Mouse (Mus musculus): ENCODE measurements around the gene Phb. TPM values are rescaled to one million over a fixed set of nuclear protein-coding genes. Genes with fewer than 3 reads are reported as not detected.

The Phb gene
- total and polyA plus RNA-seq, 3 experiments, result 204 to 395 (median 220) TPM

DNA sequence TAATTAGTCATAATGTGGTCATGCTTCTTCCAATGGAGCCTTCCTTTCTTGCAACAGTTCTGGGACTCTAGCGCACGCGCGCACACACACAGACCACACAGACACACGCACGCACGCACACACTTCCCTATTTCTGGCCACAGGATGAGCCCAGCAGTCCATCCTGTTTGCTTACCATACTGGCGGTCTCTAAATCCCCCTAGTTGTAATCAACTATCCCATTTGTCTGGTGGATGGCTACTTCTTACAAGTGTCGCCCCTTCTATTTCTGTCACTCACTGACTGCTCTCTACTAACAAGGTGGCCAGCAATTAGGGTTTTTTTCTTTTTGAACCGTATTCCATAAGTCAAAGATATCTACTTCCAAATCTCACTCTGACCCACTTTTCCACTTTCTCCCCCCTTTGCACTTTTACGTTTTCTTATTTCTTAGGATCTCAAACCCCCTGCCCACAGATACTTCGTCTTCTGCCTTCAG lies 45.4 kb downstream of the Phb start:
- peak; percentile 71 for DNase-seq

DNA sequence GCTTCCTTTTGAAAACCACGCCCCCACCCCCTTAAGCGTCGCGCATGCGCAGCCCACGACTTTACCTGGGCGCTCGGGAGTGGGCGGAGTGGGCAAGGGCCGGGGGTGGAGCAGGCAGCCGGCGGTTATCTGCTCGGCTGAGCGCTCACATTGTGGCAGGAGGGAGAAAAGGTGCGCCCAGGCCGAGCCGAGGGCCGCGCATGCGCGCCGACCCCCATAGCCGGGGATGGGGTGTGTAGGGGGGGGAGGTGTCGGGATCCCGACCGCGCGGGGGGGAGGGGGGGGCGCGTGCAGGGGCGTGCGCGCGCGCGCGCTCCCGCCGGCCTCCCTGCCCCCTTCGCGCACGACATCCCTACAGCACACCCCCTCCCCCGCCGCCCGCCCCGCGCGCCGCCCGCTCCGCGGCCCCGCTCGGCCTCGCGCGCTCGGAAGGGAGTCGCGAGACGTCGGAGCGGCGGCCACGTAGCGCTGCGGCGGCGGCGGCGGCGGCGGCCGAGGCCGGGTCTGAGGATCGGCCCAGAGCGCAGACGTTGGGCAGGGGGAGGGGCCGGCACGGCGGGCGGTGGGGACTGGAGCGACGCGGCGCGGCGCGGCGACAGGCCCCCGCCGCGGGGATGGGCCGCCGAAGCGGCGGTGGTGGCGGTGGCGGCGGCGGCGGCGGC lies 45.9 kb downstream of the Phb start, which contains the start of gene Zfp652:
TSS of gene Zfp652 (plus strand) at position 111 of the 662 bp plus-strand sequence.
- peak; percentile 92 for DNase-seq

- peak; percentile 77 for DNase-seq
These were observed 46.6 kb downstream of the Phb start for GRCm38 (mm10) chr11:95713225-95713810.

DNA sequence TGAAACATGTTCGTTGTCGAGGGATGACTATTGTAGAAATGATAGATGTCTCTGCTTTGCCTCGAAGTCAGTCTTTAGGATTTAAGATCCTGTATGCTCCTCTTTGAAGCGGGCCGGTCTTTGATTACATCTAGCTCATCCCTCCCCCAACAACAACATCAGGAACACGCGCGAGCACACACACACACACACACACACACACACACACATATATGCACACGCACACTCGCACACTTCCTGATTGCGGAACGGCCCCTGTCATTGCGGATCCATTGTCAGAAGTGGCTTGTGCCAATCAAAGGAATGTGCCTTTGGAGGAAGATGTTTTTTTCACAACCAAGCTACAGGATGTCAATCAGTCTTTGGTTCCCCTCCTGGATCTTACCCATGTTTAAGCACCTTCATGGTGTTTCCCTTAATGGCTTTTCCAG lies 47.1 kb downstream of the Phb start:
- no peak for DNase-seq

DNA sequence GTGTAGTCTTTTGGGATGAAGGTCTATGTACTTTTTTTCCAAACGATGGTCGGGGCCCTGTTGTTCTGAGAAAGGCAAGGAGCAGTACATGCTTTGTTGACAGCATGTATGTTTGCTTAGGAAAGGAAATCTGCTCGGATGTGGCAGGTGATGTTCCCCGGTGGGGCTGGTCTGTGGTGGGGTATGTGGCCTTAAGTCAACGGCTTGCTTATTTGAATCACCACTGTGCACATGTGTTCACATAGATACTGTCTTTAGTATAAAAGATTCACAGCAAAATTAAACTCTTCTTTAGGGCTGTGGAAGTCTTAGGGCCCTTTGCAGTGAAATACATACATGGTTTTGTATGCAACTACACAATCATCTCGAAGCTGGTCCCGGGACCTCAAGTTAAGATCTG lies 47.7 kb downstream of the Phb start:
- DNase-seq, result no peak

DNA sequence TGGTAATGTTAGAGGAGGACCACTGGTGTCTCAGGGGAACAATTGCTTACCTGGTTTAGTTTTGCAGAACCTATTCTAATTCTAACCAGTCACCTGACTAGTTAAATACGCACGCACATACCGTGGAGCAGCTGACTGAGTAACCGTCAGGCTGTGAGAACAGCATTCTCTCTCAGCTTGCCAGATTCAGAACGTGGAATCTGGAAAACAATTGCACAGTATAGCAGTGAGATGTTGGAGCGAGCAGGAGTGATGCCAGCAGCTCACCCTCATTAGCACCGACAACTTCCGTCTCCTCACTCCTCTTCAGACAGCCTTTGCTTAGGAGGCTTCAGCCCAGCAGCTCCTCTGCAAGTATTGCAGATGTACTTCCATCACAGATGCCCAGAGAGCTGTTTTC lies 49.4 kb downstream of the Phb start:
- no peak for DNase-seq

- no peak for DNase-seq
These were observed 52.6 kb downstream of the Phb start for GRCm38 (mm10) chr11:95719356-95719755.

- no peak for DNase-seq
These were observed 56.5 kb downstream of the Phb start, which contains the start of gene B130006D01Rik for GRCm38 (mm10) chr11:95723287-95723686. TSS of gene B130006D01Rik (plus strand) at chr11:95723587.

DNA sequence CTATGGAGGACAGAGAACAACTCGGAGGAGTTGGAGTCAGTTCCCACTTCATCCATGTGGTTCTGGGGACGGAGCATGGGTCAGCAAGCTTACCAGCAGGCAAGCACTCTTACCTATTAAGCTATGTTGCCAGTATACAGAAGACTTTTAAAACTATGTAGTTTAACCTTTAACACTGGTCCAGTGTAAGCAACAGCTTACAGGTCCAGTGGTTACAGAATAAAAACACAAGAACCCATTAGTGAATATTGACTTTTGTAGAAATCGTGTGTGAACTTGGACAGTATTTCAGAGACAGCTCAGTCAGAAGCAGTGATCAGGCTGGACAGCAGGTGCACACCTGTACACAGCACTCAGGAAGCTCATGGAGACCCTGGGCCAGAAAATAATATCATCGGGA lies 57.7 kb downstream of the Phb start:
- DNase-seq, result no peak

- no peak for DNase-seq
These were observed 59.4 kb downstream of the Phb start for GRCm38 (mm10) chr11:95726156-95726555.

DNA sequence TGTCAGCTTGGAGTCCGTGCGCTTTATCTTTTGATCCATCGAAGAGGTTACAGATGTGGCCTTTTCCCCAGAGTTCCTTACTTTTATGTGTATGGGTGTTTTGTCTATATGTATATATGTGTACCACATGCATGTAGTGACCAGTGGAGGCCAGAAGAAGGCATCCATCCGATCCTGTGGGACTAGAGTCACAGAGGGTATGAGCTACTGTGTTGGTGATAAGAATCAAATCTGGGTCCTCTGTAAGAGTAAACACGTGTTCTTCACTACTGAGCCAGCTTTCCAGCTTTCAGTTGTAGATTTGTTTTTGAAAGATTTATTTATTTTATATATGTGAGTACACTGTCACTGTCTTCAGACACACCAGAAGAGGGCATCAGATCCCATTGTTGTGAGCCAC lies 61.2 kb downstream of the Phb start:
- no peak for DNase-seq

GRCm38 (mm10) chr11:95728916-95729907 lies 62.5 kb downstream of the Phb start:
- DNase-seq, result no peak

Other genes starting within 250 kb of the Phb start
- 1 to 10 TPM; 1.9 to 6.2 TPM for gene Nxph3, start 152.4 kb upstream of the Phb start, total RNA-seq (2021)
- gene Nxph3, start 152.4 kb upstream of the Phb start, polyA plus RNA-seq (2012; rRNA removed), result 1.6 and 2.6 TPM in 2 replicates
- 1 to 10 TPM; 2.6 to 5.7 TPM for gene Ngfr, start 79.2 kb upstream of the Phb start, total RNA-seq (2021)
- gene Ngfr, start 79.2 kb upstream of the Phb start, polyA plus RNA-seq (2012; rRNA removed), result 8.0 and 14.2 TPM in 2 replicates
- gene Zfp652, start 45.7 kb downstream of the Phb start, total RNA-seq (2021), result 10 to 100 TPM; 39.6 to 40.7 TPM
- gene Zfp652, start 45.7 kb downstream of the Phb start, polyA plus RNA-seq (2012; rRNA removed), result 20.7 and 24.9 TPM in 2 replicates
- under 1 TPM; 0.58 to 0.76 TPM for gene B130006D01Rik, start 56.6 kb downstream of the Phb start, total RNA-seq (2021)
- gene B130006D01Rik, start 56.6 kb downstream of the Phb start, polyA plus RNA-seq (2012; rRNA removed), result 0.07 TPM in 1 of 2 replicates, not detected in the other
- 100 to 1,000 TPM; 179 to 254 TPM for gene Phospho1, start 157.5 kb downstream of the Phb start, total RNA-seq (2021)
- 431 and 453 TPM in 2 replicates for gene Phospho1, start 157.5 kb downstream of the Phb start, polyA plus RNA-seq (2012; rRNA removed)
- 10 to 100 TPM; 21.4 to 30.4 TPM for gene Gngt2, start 170.3 kb downstream of the Phb start, total RNA-seq (2021)
- gene Gngt2, start 170.3 kb downstream of the Phb start, polyA plus RNA-seq (2012; rRNA removed), result 1.3 and 1.4 TPM in 2 replicates
- 10 to 100 TPM; 11.9 to 12.3 TPM for gene Abi3, start 175.5 kb downstream of the Phb start, total RNA-seq (2021)
- gene Abi3, start 175.5 kb downstream of the Phb start, polyA plus RNA-seq (2012; rRNA removed), result 55.2 and 62.6 TPM in 2 replicates
- gene B4galnt2, start 247.9 kb downstream of the Phb start, total RNA-seq (2021), result not detected
- gene B4galnt2, start 247.9 kb downstream of the Phb start, polyA plus RNA-seq (2012; rRNA removed), result 0.06 TPM in 1 of 2 replicates, not detected in the other

Measured in adrenal gland, adult 2 months (tissue).